Mouse (Mus musculus) cerebellum, adult 2 months (tissue): ENCODE data around the gene Siae.

Experiments
- CTCF ChIP-seq: fragments of 200-500 bp; IDR thresholded peaks from 2 replicates; pipeline ENCODE4 v1.5.1; 2011; ENCODE audit warnings: low read depth, mild to moderate bottlenecking, control low read depth, low read length, moderate library complexity, borderline replicate concordance; ENCODE audit not compliant: insufficient read depth
- POLR2A ChIP-seq: fragments of 200-500 bp; IDR thresholded peaks from 2 replicates; pipeline ENCODE4 v1.6.1; 2011; ENCODE audit warnings: low read length, control low read depth, borderline replicate concordance; ENCODE audit not compliant: insufficient read depth

- TF ChIP-seq POLR2A: no peak
- TF ChIP-seq CTCF: peak; percentile 76
Measured at GRCm38 (mm10) chr9:37616770-37617169, 61.3 kb downstream of the Siae start.
